Comparison of ENCODE assay signal across 13 mouse cellular contexts in the genomic region with DNA sequence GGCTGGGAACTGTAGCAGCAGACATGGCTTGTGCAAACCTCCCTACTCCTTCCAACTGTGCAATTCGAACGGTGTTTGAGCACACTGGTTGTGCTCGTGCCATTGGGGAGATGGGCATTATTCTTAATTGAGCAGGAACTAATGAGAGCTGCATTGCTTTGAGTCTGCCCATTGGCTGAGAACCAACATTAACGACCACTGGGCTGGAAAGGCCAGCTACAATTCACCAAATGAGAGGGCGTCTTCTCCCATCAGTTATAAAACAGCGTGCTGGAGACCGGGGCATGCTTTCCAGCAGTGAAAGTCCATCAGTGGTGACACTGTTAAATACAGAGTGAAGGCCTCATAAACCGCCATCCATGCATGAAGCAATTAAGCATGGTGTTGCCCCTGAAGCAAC. TPM values are rescaled to one million over a fixed set of nuclear protein-coding genes. Genes with fewer than 3 reads are reported as not detected.
DNase-seq lines count a peak whose midpoint lies in the region; ATAC-seq and TF ChIP-seq lines count a peak whose summit lies in the region.
"Had no signal": no experiment of that assay in that cellular context is flagged by ENCODE, and none has a peak within 500 bp of the region (broad histone marks: within the 10 kb centered on the region; RNA-seq: fewer than 3 reads in every experiment).

No protein-coding gene starts in this region.

- H3K4me1 ChIP-seq in embryonic facial prominence, embryonic 12.5 days: no peaks in the 10 kb centered on the region
- H3K4me1 ChIP-seq in embryonic facial prominence, embryonic 10.5 days: peaks cover 7% of the 10 kb centered on the region; the same call in 1 of the 2 replicates
- no peaks in the 10 kb centered on the region for H3K4me1 ChIP-seq in forebrain, postnatal 0 days (ENCODE audit: insufficient read depth)
- H3K4me1 ChIP-seq in neural tube, embryonic 15.5 days: peaks cover 11% of the 10 kb centered on the region
- H3K4me1 ChIP-seq: limb, embryonic 12.5 days had no signal

- WGBS in embryonic facial prominence, embryonic 12.5 days: 77% methylated on average over 8 of the region's 8 CpGs
- WGBS in embryonic facial prominence, embryonic 10.5 days: 73% methylated on average over 8 of the region's 8 CpGs
- WGBS in forebrain, postnatal 0 days: 18% methylated on average over 8 of the region's 8 CpGs
- 15% methylated on average over 8 of the region's 8 CpGs for WGBS in neural tube, embryonic 15.5 days

- no peak overlapping the region for H3K27ac ChIP-seq in embryonic facial prominence, embryonic 12.5 days
- no peak overlapping the region for H3K27ac ChIP-seq in embryonic facial prominence, embryonic 10.5 days (replicated peaks)
- H3K27ac ChIP-seq in forebrain, postnatal 0 days (ENCODE audit: low read depth, low read length): no peak overlapping the region
- no peak overlapping the region for H3K27ac ChIP-seq in neural tube, embryonic 15.5 days (replicated peaks)
- H3K27ac ChIP-seq: limb, embryonic 12.5 days had no signal

- H3K4me2 ChIP-seq in embryonic facial prominence, embryonic 12.5 days (replicated peaks): no peak overlapping the region
- H3K4me2 ChIP-seq in forebrain, postnatal 0 days (ENCODE audit: low read depth): no peak overlapping the region
- H3K4me2 ChIP-seq in neural tube, embryonic 15.5 days: no peak overlapping the region
- H3K4me2 ChIP-seq: limb, embryonic 12.5 days had no signal

- DNase-seq in embryonic facial prominence, embryonic 10.5 days (ENCODE audit: low spot score): no peak
- peak; percentile 5 for DNase-seq in left cerebral cortex, postnatal 4 days
- no peak for DNase-seq in left cerebral cortex, postnatal 25 days (ENCODE audit: low spot score in 2 of 2)
- DNase-seq in forebrain, postnatal 0 days: peak; percentile 9
- DNase-seq in left cerebral cortex, adult 8-10 months (ENCODE audit: low spot score in 2 of 2): no peak
- DNase-seq: cerebellum, adult 9-10 months; gastrocnemius, postnatal 25 days; kidney, postnatal 36 days; lung, postnatal 36 days had no signal

- no peaks in the 10 kb centered on the region for H3K9me3 ChIP-seq in embryonic facial prominence, embryonic 12.5 days
- no peaks in the 10 kb centered on the region for H3K9me3 ChIP-seq in embryonic facial prominence, embryonic 10.5 days
- no peaks in the 10 kb centered on the region for H3K9me3 ChIP-seq in forebrain, postnatal 0 days (ENCODE audit: low read length)
- no peaks in the 10 kb centered on the region for H3K9me3 ChIP-seq in neural tube, embryonic 15.5 days (replicated peaks)
- H3K9me3 ChIP-seq: limb, embryonic 12.5 days had no signal

- no peak overlapping the region for H3K9ac ChIP-seq in embryonic facial prominence, embryonic 12.5 days
- H3K9ac ChIP-seq in forebrain, postnatal 0 days: no peak overlapping the region
- no peak overlapping the region for H3K9ac ChIP-seq in neural tube, embryonic 15.5 days (replicated peaks)
- H3K9ac ChIP-seq: limb, embryonic 12.5 days had no signal

- no peaks in the 10 kb centered on the region for H3K36me3 ChIP-seq in embryonic facial prominence, embryonic 12.5 days
- no peaks in the 10 kb centered on the region for H3K36me3 ChIP-seq in embryonic facial prominence, embryonic 10.5 days (replicated peaks)
- H3K36me3 ChIP-seq in forebrain, postnatal 0 days (ENCODE audit: insufficient read depth): no peaks in the 10 kb centered on the region
- no peaks in the 10 kb centered on the region for H3K36me3 ChIP-seq in neural tube, embryonic 15.5 days
- H3K36me3 ChIP-seq: limb, embryonic 12.5 days had no signal

- no peak for TF ChIP-seq CTCF in forebrain, postnatal 0 days (IDR thresholded peaks at IDR 0.05; ENCODE audit: low read depth)

- ATAC-seq in embryonic facial prominence, embryonic 12.5 days (ENCODE audit: insufficient number of reproducible peaks, insufficient read depth, low FRiP score, low TSS enrichment): peak; percentile 64; the same call in 1 of the 2 replicates
- ATAC-seq in forebrain, postnatal 0 days: peak; percentile 38; the same call in 1 of the 2 replicates
- ATAC-seq in neural tube, embryonic 15.5 days (ENCODE audit: low FRiP score): peak; percentile 78
- no peak for ATAC-seq in erythroblast, adult 5-6 weeks (replicated peaks; ENCODE audit: low FRiP score, poor library complexity, severe bottlenecking)

- intact Hi-C loops in left cerebral cortex, postnatal 4 days (cut with DNase I): no loop called here
- intact Hi-C loops in left cerebral cortex, postnatal 25 days (cut with DNase I): no loop called here

- no peaks in the 10 kb centered on the region for H3K27me3 ChIP-seq in embryonic facial prominence, embryonic 12.5 days
- H3K27me3 ChIP-seq in embryonic facial prominence, embryonic 10.5 days (replicated peaks; ENCODE audit: low read depth, poor library complexity, severe bottlenecking): no peaks in the 10 kb centered on the region
- H3K27me3 ChIP-seq in forebrain, postnatal 0 days (ENCODE audit: insufficient read depth, low read length): no peaks in the 10 kb centered on the region
- H3K27me3 ChIP-seq in neural tube, embryonic 15.5 days (replicated peaks): no peaks in the 10 kb centered on the region
- H3K27me3 ChIP-seq: limb, embryonic 12.5 days had no signal

- H3K4me3 ChIP-seq in embryonic facial prominence, embryonic 12.5 days: no peak overlapping the region
- no peak overlapping the region for H3K4me3 ChIP-seq in embryonic facial prominence, embryonic 10.5 days
- no peak overlapping the region for H3K4me3 ChIP-seq in forebrain, postnatal 0 days (ENCODE audit: low read depth, low read length)
- H3K4me3 ChIP-seq in neural tube, embryonic 15.5 days (replicated peaks): no peak overlapping the region
- H3K4me3 ChIP-seq: limb, embryonic 12.5 days had no signal

RNA-seq across cellular contexts. Expression of a gene that starts 37.6 kb away (rescaled TPM):
- polyA plus RNA-seq in embryonic facial prominence, embryonic 12.5 days (2016; fragmentation: Nextera tagmentation; extraction: Ambion mirVana): 38.2 and 40.6 TPM in 2 replicates
- 21.4 and 26.4 TPM in 2 replicates for polyA plus RNA-seq in embryonic facial prominence, embryonic 10.5 days (2016; fragmentation: Nextera tagmentation; extraction: Ambion mirVana)
- 10 to 100 TPM; 43.1 to 46.5 TPM for total RNA-seq in left cerebral cortex, postnatal 4 days (2021)
- total RNA-seq in left cerebral cortex, postnatal 25 days (2021): 10 to 100 TPM; 42.5 to 42.6 TPM
- total RNA-seq in forebrain, postnatal 0 days (2014; rRNA removed): 40.9 and 43.6 TPM in 2 replicates
- polyA plus RNA-seq in forebrain, postnatal 0 days (2015; fragmentation: Nextera tagmentation; extraction: Ambion mirVana): 31.6 and 36.3 TPM in 2 replicates
- 35.2 and 37.4 TPM in 2 replicates for polyA plus RNA-seq in neural tube, embryonic 15.5 days (2015; fragmentation: Nextera tagmentation; extraction: Ambion mirVana)
- 15.7 and 27.9 TPM in 2 replicates for total RNA-seq in erythroblast, adult 5-6 weeks (2015; ENCODE audit: low replicate concordance)
- 12.5 and 24.1 TPM in 2 replicates for total RNA-seq in erythroblast, adult 5-6 weeks (2017; ENCODE audit: low replicate concordance)
- 10 to 100 TPM; 44.8 to 58.8 (median 49.7) TPM for total RNA-seq in left cerebral cortex, adult 8-10 months (2022)

Comparison
In these comparisons a context has a peak if more than half of its experiments do, and no peak if none do; other contexts are left out.
1. DNase-seq: peak in left cerebral cortex, postnatal 4 days (single experiment) and forebrain, postnatal 0 days (single experiment); none in embryonic facial prominence, embryonic 10.5 days (single experiment), left cerebral cortex, postnatal 25 days (0 of 2) and left cerebral cortex, adult 8-10 months (0 of 2).